Mouse (Mus musculus) central nervous system, embryonic 14 days (tissue): ENCODE measurements around the gene Psmg1. TPM values are rescaled to one million over a fixed set of nuclear protein-coding genes. Genes with fewer than 3 reads are reported as not detected.

Experiments
- polyA plus RNA-seq: library from polyadenylated mRNA; depleted of rRNA; stranded (reverse); fragments of >200 nt; gene quantifications from 2 replicates; pipeline ENCODE4 v1.2.3, GENCODE M21; 2012; rRNA removed

Psmg1 gene
- 49.8 and 56.1 TPM in 2 replicates for polyA plus RNA-seq

GRCm38 (mm10) chr16:95990462-95991121 is at the start of gene Psmg1:
Psmg1 (minus strand) TSS chr16:95990960.

Other genes starting within 250 kb of the Psmg1 start
- gene Brwd1, start 91.6 kb upstream of the Psmg1 start, polyA plus RNA-seq, result 139 and 145 TPM in 2 replicates
- 349 and 377 TPM in 2 replicates for gene Hmgn1, start 136.8 kb upstream of the Psmg1 start, polyA plus RNA-seq
- 144 and 149 TPM in 2 replicates for gene Wrb, start 154.4 kb upstream of the Psmg1 start, polyA plus RNA-seq
- 2.1 and 2.2 TPM in 2 replicates for gene Lca5l, start 201.3 kb upstream of the Psmg1 start, polyA plus RNA-seq
- gene Sh3bgr, start 209.5 kb upstream of the Psmg1 start, polyA plus RNA-seq, result 1.6 and 6.0 TPM in 2 replicates
- 1.6 and 1.9 TPM in 2 replicates for gene B3galt5, start 244.8 kb upstream of the Psmg1 start, polyA plus RNA-seq